Mouse (Mus musculus): Measurements from ENCODE around the gene Tle4. TPM values are rescaled to one million over a fixed set of nuclear protein-coding genes. Genes with fewer than 3 reads are reported as not detected.

Gene Tle4
- polyA plus RNA-seq, 1 experiment from 2014 or later: 44.7 TPM

- Histone ChIP-seq H3K27me3 (ENCODE audit: control insufficient read depth, insufficient read depth, low read length) (no peaks in the 10 kb centered on the region), H3K4me1 (replicated peaks; ENCODE audit: control insufficient read depth, insufficient read depth, low read length) (peaks cover 12% of the 10 kb centered on the region), H3K9me3 (ENCODE audit: control insufficient read depth, low read length) (no peaks in the 10 kb centered on the region), H3K4me3 (ENCODE audit: low read depth, low read length) (no peak overlapping the region), H3K9ac (ENCODE audit: low read length) (no peak overlapping the region), H3K36me3 (ENCODE audit: control insufficient read depth, insufficient read depth, low read length) (no peaks in the 10 kb centered on the region; the same call in 1 of the 2 replicates), H3K4me2 (ENCODE audit: low read depth, low read length, severe bottlenecking) (no peak overlapping the region), H3K27ac (ENCODE audit: low read depth, low read length) (no peak overlapping the region)
- ATAC-seq (replicated peaks; ENCODE audit: low FRiP score) (no peak), DNase-seq (ENCODE audit: low spot score) (no peak)
- WGBS: 97% methylated on average over 3 of the region's 3 CpGs
Observed at GRCm38 (mm10) chr19:14585235-14585634, 12.6 kb downstream of the Tle4 start.

- Histone ChIP-seq H3K9ac (ENCODE audit: low read length) (no peak overlapping the region), H3K4me1 (replicated peaks; ENCODE audit: control insufficient read depth, insufficient read depth, low read length) (no peaks in the 10 kb centered on the region), H3K27me3 (ENCODE audit: control insufficient read depth, insufficient read depth, low read length) (no peaks in the 10 kb centered on the region), H3K36me3 (ENCODE audit: control insufficient read depth, insufficient read depth, low read length) (no peaks in the 10 kb centered on the region), H3K27ac (ENCODE audit: low read depth, low read length) (no peak overlapping the region), H3K9me3 (ENCODE audit: control insufficient read depth, low read length) (no peaks in the 10 kb centered on the region), H3K4me2 (ENCODE audit: low read depth, low read length, severe bottlenecking) (no peak overlapping the region), H3K4me3 (ENCODE audit: low read depth, low read length) (no peak overlapping the region)
- 94% methylated on average over 5 of the region's 5 CpGs for WGBS
- ATAC-seq (replicated peaks; ENCODE audit: low FRiP score) (no peak), DNase-seq (ENCODE audit: low spot score) (no peak)
Observed at GRCm38 (mm10) chr19:14578698-14579097, 19.2 kb downstream of the Tle4 start.

GRCm38 (mm10) chr19:14578016-14578415 lies 19.8 kb downstream of the Tle4 start:
- ATAC-seq (replicated peaks; ENCODE audit: low FRiP score) (no peak), DNase-seq (ENCODE audit: low spot score) (no peak)
- Histone ChIP-seq H3K27me3 (ENCODE audit: control insufficient read depth, insufficient read depth, low read length) (no peaks in the 10 kb centered on the region), H3K4me2 (ENCODE audit: low read depth, low read length, severe bottlenecking) (no peak overlapping the region), H3K9ac (ENCODE audit: low read length) (no peak overlapping the region), H3K4me1 (replicated peaks; ENCODE audit: control insufficient read depth, insufficient read depth, low read length) (no peaks in the 10 kb centered on the region), H3K9me3 (ENCODE audit: control insufficient read depth, low read length) (no peaks in the 10 kb centered on the region), H3K27ac (ENCODE audit: low read depth, low read length) (no peak overlapping the region), H3K4me3 (ENCODE audit: low read depth, low read length) (no peak overlapping the region), H3K36me3 (ENCODE audit: control insufficient read depth, insufficient read depth, low read length) (no peaks in the 10 kb centered on the region)
- WGBS: 86% methylated on average over 4 of the region's 4 CpGs

- Histone ChIP-seq H3K9me3 (ENCODE audit: control insufficient read depth, low read length) (no peaks in the 10 kb centered on the region), H3K4me1 (replicated peaks; ENCODE audit: control insufficient read depth, insufficient read depth, low read length) (no peaks in the 10 kb centered on the region), H3K9ac (ENCODE audit: low read length) (no peak overlapping the region), H3K4me2 (ENCODE audit: low read depth, low read length, severe bottlenecking) (no peak overlapping the region), H3K36me3 (ENCODE audit: control insufficient read depth, insufficient read depth, low read length) (no peaks in the 10 kb centered on the region), H3K27ac (ENCODE audit: low read depth, low read length) (no peak overlapping the region), H3K4me3 (ENCODE audit: low read depth, low read length) (no peak overlapping the region), H3K27me3 (ENCODE audit: control insufficient read depth, insufficient read depth, low read length) (no peaks in the 10 kb centered on the region)
- no peak for DNase-seq (ENCODE audit: low spot score)
- no peak for ATAC-seq (replicated peaks; ENCODE audit: low FRiP score)
Observed at GRCm38 (mm10) chr19:14576311-14576710, 21.5 kb downstream of the Tle4 start.

GRCm38 (mm10) chr19:14568879-14569278 lies 29.0 kb downstream of the Tle4 start:
- Histone ChIP-seq H3K4me3 (ENCODE audit: low read depth, low read length) (no peak overlapping the region), H3K9me3 (ENCODE audit: control insufficient read depth, low read length) (no peaks in the 10 kb centered on the region), H3K27ac (ENCODE audit: low read depth, low read length) (no peak overlapping the region), H3K27me3 (ENCODE audit: control insufficient read depth, insufficient read depth, low read length) (no peaks in the 10 kb centered on the region), H3K9ac (ENCODE audit: low read length) (no peak overlapping the region), H3K36me3 (ENCODE audit: control insufficient read depth, insufficient read depth, low read length) (no peaks in the 10 kb centered on the region), H3K4me2 (ENCODE audit: low read depth, low read length, severe bottlenecking) (no peak overlapping the region), H3K4me1 (replicated peaks; ENCODE audit: control insufficient read depth, insufficient read depth, low read length) (peaks cover 16% of the 10 kb centered on the region)
- ATAC-seq (replicated peaks; ENCODE audit: low FRiP score) (no peak), DNase-seq (ENCODE audit: low spot score) (no peak)

- H3K4me1 ChIP-seq (replicated peaks; ENCODE audit: control insufficient read depth, insufficient read depth, low read length): peaks cover 16% of the 10 kb centered on the region
- H3K9ac ChIP-seq (ENCODE audit: low read length): no peak overlapping the region
- peak; percentile 59 for ATAC-seq (replicated peaks; ENCODE audit: low FRiP score)
- no peaks in the 10 kb centered on the region for H3K9me3 ChIP-seq (ENCODE audit: control insufficient read depth, low read length)
- WGBS: 24% methylated on average over 3 of the region's 3 CpGs
- no peaks in the 10 kb centered on the region for H3K36me3 ChIP-seq (ENCODE audit: control insufficient read depth, insufficient read depth, low read length)
- no peak for DNase-seq (ENCODE audit: low spot score)
- no peak overlapping the region for H3K4me3 ChIP-seq (ENCODE audit: low read depth, low read length)
- H3K27me3 ChIP-seq (ENCODE audit: control insufficient read depth, insufficient read depth, low read length): no peaks in the 10 kb centered on the region; the same call in 1 of the 2 replicates
- H3K27ac ChIP-seq (ENCODE audit: low read depth, low read length): no peak overlapping the region
- no peak overlapping the region for H3K4me2 ChIP-seq (ENCODE audit: low read depth, low read length, severe bottlenecking)
Observed at GRCm38 (mm10) chr19:14567081-14567480, 30.8 kb downstream of the Tle4 start.

- DNase-seq (ENCODE audit: low spot score) (peak; percentile 86), ATAC-seq (replicated peaks; ENCODE audit: low FRiP score) (peak; percentile 86)
- Histone ChIP-seq H3K4me3 (ENCODE audit: low read depth, low read length) (no peak overlapping the region), H3K4me2 (ENCODE audit: low read depth, low read length, severe bottlenecking) (no peak overlapping the region), H3K27me3 (ENCODE audit: control insufficient read depth, insufficient read depth, low read length) (no peaks in the 10 kb centered on the region; the same call in 1 of the 2 replicates), H3K4me1 (replicated peaks; ENCODE audit: control insufficient read depth, insufficient read depth, low read length) (peaks cover 16% of the 10 kb centered on the region), H3K36me3 (ENCODE audit: control insufficient read depth, insufficient read depth, low read length) (no peaks in the 10 kb centered on the region), H3K27ac (ENCODE audit: low read depth, low read length) (no peak overlapping the region), H3K9ac (ENCODE audit: low read length) (no peak overlapping the region), H3K9me3 (ENCODE audit: control insufficient read depth, low read length) (no peaks in the 10 kb centered on the region)
- 8% methylated on average over 5 of the region's 5 CpGs for WGBS
Observed at GRCm38 (mm10) chr19:14566564-14567021, 31.3 kb downstream of the Tle4 start.

- Histone ChIP-seq H3K4me3 (ENCODE audit: low read depth, low read length) (no peak overlapping the region), H3K4me2 (ENCODE audit: low read depth, low read length, severe bottlenecking) (no peak overlapping the region), H3K27me3 (ENCODE audit: control insufficient read depth, insufficient read depth, low read length) (no peaks in the 10 kb centered on the region; the same call in 1 of the 2 replicates), H3K36me3 (ENCODE audit: control insufficient read depth, insufficient read depth, low read length) (no peaks in the 10 kb centered on the region), H3K9ac (ENCODE audit: low read length) (no peak overlapping the region), H3K27ac (ENCODE audit: low read depth, low read length) (peak overlapping the region; percentile 9; the same call in 1 of the 2 replicates), H3K9me3 (ENCODE audit: control insufficient read depth, low read length) (no peaks in the 10 kb centered on the region), H3K4me1 (replicated peaks; ENCODE audit: control insufficient read depth, insufficient read depth, low read length) (peaks cover 16% of the 10 kb centered on the region)
- ATAC-seq (replicated peaks; ENCODE audit: low FRiP score) (peak; percentile 81), DNase-seq (ENCODE audit: low spot score) (peak; percentile 75)
- 18% methylated on average over 4 of the region's 4 CpGs for WGBS
Observed at GRCm38 (mm10) chr19:14565424-14566069, 32.3 kb downstream of the Tle4 start.
